Mouse (Mus musculus) heart, postnatal 10 days (tissue): ENCODE results near the gene Gtf3c2. TPM values are rescaled to one million over a fixed set of nuclear protein-coding genes. Genes with fewer than 3 reads are reported as not detected.

ENCODE experiments used
- DNase-seq, 2 experiments: peaks; one replicate each; pipeline ENCODE4 v3.0.0; 2021
- intact Hi-C: fragments of 180-260 bp; cut with DNase I; formaldehyde crosslinking; loops from one replicate; pipeline ENCODE4 v1.15.1; 2025
- total RNA-seq, 2 experiments: library from RNA; stranded (reverse); gene quantifications; 2 replicates each; pipeline ENCODE4 v1.2.3; 2021

Gtf3c2 gene
- total RNA-seq, 2 experiments from 2014 or later, result 45.1 to 48.3 TPM

- intact Hi-C loops, result no loop called here
- DNase-seq, result peak; percentile 39 to 56
Observed at GRCm38 (mm10) chr5:31153516-31154151, 26.3 kb downstream of the Gtf3c2 start.

- intact Hi-C loops, result no loop called here
- peak; percentile 57 to 61 for DNase-seq
Observed at GRCm38 (mm10) chr5:31151746-31152145, 28.2 kb downstream of the Gtf3c2 start.

GRCm38 (mm10) chr5:31149781-31150180, 30.2 kb downstream of the Gtf3c2 start:
- peak; percentile 32 to 35 for DNase-seq
- intact Hi-C loops, result no loop called here

- peak in 1 of 2 experiments; percentile 50 for DNase-seq
- intact Hi-C loops, result no loop called here
Observed at GRCm38 (mm10) chr5:31138968-31139425, 40.9 kb downstream of the Gtf3c2 start.

- intact Hi-C loops, result no loop called here
- DNase-seq, result peak in 1 of 2 experiments; percentile 22
Observed at GRCm38 (mm10) chr5:31138241-31138967, 41.5 kb downstream of the Gtf3c2 start, which contains the start of gene Ucn. Gene Ucn, minus strand, starts transcription at chr5:31138829.

GRCm38 (mm10) chr5:31137658-31138057, 42.3 kb downstream of the Gtf3c2 start:
- intact Hi-C loops, result no loop called here
- no peak for DNase-seq

GRCm38 (mm10) chr5:31136730-31137424, 43.1 kb downstream of the Gtf3c2 start:
- intact Hi-C loops, result no loop called here
- DNase-seq, result no peak

GRCm38 (mm10) chr5:31126050-31126449, 53.9 kb downstream of the Gtf3c2 start:
- no peak for DNase-seq
- intact Hi-C loops, result no loop called here

- DNase-seq, result no peak
- intact Hi-C loops, result no loop called here
Observed at GRCm38 (mm10) chr5:31123481-31123880, 56.5 kb downstream of the Gtf3c2 start.

- intact Hi-C loops, result no loop called here
Observed at GRCm38 (mm10) chr5:31121111-31121510, 58.8 kb downstream of the Gtf3c2 start.

GRCm38 (mm10) chr5:31116912-31117311, 63.0 kb downstream of the Gtf3c2 start:
- peak in 1 of 2 experiments; percentile 32 for DNase-seq
- intact Hi-C loops, result loop anchor here (10.0 kb wide), 1 partner anchor 312 kb away; no protein-coding TSS in a partner anchor

More at GRCm38 (mm10) chr5:31121111-31121510, 58.8 kb downstream of the Gtf3c2 start:
- no peak for DNase-seq

- intact Hi-C loops, result loop anchor here (10.0 kb wide), 1 partner anchor 312 kb away; no protein-coding TSS in a partner anchor
- peak; percentile 57 to 69 for DNase-seq
Observed at GRCm38 (mm10) chr5:31116354-31116753, 63.6 kb downstream of the Gtf3c2 start, which contains the start of gene Trim54. Gene Trim54, plus strand, starts transcription at chr5:31116712.

- intact Hi-C loops, result loop anchor here (5.0 to 10.0 kb wide), 2 partner anchors 58 to 306 kb away; partner anchors contain the start of gene Cad
- no peak for DNase-seq
Observed at GRCm38 (mm10) chr5:31110781-31111180, 69.2 kb downstream of the Gtf3c2 start.

- no peak for DNase-seq
- intact Hi-C loops, result no loop called here
Observed at GRCm38 (mm10) chr5:31108000-31108490, 71.9 kb downstream of the Gtf3c2 start, which contains the start of gene Slc30a3. Gene Slc30a3, minus strand, starts transcription at chr5:31108237.

Other genes starting within 250 kb of the Gtf3c2 start
- gene Cgref1, start 234.6 kb downstream of the Gtf3c2 start, total RNA-seq, result under 1 TPM; 0.60 to 0.64 TPM
- 10 to 100 TPM; 64.9 to 71.3 TPM for gene Preb, start 219.8 kb downstream of the Gtf3c2 start, total RNA-seq
- under 1 TPM; 0.15 to 0.53 TPM for gene Tcf23, start 211.5 kb downstream of the Gtf3c2 start, total RNA-seq
- gene Atraid, start 131.8 kb downstream of the Gtf3c2 start, total RNA-seq, result 10 to 100 TPM; 62.7 to 64.1 TPM
- 1 to 10 TPM; 4.7 to 4.8 TPM for gene Slc5a6, start 131.2 kb downstream of the Gtf3c2 start, total RNA-seq
- 10 to 100 TPM; 19.1 to 21.7 TPM for gene Cad, start 125.4 kb downstream of the Gtf3c2 start, total RNA-seq
- gene Dnajc5g, start 73.9 kb downstream of the Gtf3c2 start, total RNA-seq, result not detected
- gene Slc30a3, start 71.9 kb downstream of the Gtf3c2 start, total RNA-seq, result under 1 TPM in 1 of 2 experiments, not detected in 1; 0.25 TPM
- gene Trim54, start 63.4 kb downstream of the Gtf3c2 start, total RNA-seq, result 10 to 100 TPM; 67.3 to 78.0 TPM
- gene Ucn, start 41.3 kb downstream of the Gtf3c2 start, total RNA-seq, result not detected
- gene Mpv17, start 25.9 kb downstream of the Gtf3c2 start, total RNA-seq, result 10 to 100 TPM; 52.1 to 59.3 TPM
- 1 to 10 TPM in 1 of 2 experiments, under 1 TPM in 1; 0.38 to 1.6 TPM for gene Gm29609, start 233 bp downstream of the Gtf3c2 start, total RNA-seq
- gene Snx17, start 13.1 kb upstream of the Gtf3c2 start, total RNA-seq, result 10 to 100 TPM; 80.0 to 80.7 TPM
- 10 to 100 TPM; 44.8 to 45.2 TPM for gene Eif2b4, start 13.3 kb upstream of the Gtf3c2 start, total RNA-seq
- 10 to 100 TPM; 12.7 to 12.9 TPM for gene Zfp513, start 22.2 kb upstream of the Gtf3c2 start, total RNA-seq
- 10 to 100 TPM; 70.1 to 86.9 TPM for gene Ppm1g, start 40.5 kb upstream of the Gtf3c2 start, total RNA-seq
- 10 to 100 TPM; 83.8 to 85.2 TPM for gene Nrbp1, start 60.7 kb upstream of the Gtf3c2 start, total RNA-seq
- gene Gm9970, start 61.1 kb upstream of the Gtf3c2 start, total RNA-seq, result 1 to 10 TPM in 1 of 2 experiments, not detected in 1; 1.0 TPM
- 1 to 10 TPM; 2.1 to 2.5 TPM for gene Krtcap3, start 71.5 kb upstream of the Gtf3c2 start, total RNA-seq
- 10 to 100 TPM; 34.1 to 40.4 TPM for gene Ift172, start 111.0 kb upstream of the Gtf3c2 start, total RNA-seq
- 10 to 100 TPM in 1 of 2 experiments, 1 to 10 TPM in 1; 3.6 to 10.3 TPM for gene Fndc4, start 115.9 kb upstream of the Gtf3c2 start, total RNA-seq
- gene Gckr, start 117.3 kb upstream of the Gtf3c2 start, total RNA-seq, result not detected